Mouse (Mus musculus): ENCODE measurements around the gene C5ar2.
"Not testable (repeated sequence)": the region's sequence is repeated elsewhere in the genome, so short reads cannot be mapped to it uniquely, and the experiment has no call there.

DNA sequence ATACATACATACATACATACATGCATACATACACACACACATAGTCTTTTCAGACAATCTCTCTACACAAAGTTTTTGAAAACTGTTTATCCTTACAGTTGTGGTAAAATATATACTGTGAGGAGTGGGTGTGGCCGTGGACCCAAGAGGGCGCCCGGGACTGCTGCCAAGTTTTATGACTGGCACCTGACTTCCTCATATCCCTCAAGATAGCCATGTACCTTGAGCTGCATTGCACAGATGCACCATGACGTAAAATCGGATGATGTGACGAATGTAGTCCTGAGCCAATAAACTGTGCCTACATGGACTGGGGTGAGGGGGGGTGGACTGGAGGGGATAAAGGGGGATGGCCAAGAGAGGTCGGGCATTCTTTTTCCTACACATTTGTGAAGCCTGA, 22.6 kb upstream of the C5ar2 start:
- not testable (repeated sequence) for TF ChIP-seq EP300 (IDR thresholded peaks at IDR 0.05; ENCODE audit: insufficient read depth, low read depth, low read length); CTCF (IDR thresholded peaks at IDR 0.05); POLR2A (IDR thresholded peaks at IDR 0.05; ENCODE audit: insufficient read depth, low read depth, low read length)

Measured in heart, adult 2 months (tissue).